Mouse (Mus musculus): ENCODE results near the gene Nsf. TPM values are rescaled to one million over a fixed set of nuclear protein-coding genes. Genes with fewer than 3 reads are reported as not detected.
"Not testable (repeated sequence)": the region's sequence is repeated elsewhere in the genome, so short reads cannot be mapped to it uniquely, and the experiment has no call there.

Gene Nsf
- total RNA-seq, 2 experiments from 2014 or later, result 889 to 958 TPM

DNA sequence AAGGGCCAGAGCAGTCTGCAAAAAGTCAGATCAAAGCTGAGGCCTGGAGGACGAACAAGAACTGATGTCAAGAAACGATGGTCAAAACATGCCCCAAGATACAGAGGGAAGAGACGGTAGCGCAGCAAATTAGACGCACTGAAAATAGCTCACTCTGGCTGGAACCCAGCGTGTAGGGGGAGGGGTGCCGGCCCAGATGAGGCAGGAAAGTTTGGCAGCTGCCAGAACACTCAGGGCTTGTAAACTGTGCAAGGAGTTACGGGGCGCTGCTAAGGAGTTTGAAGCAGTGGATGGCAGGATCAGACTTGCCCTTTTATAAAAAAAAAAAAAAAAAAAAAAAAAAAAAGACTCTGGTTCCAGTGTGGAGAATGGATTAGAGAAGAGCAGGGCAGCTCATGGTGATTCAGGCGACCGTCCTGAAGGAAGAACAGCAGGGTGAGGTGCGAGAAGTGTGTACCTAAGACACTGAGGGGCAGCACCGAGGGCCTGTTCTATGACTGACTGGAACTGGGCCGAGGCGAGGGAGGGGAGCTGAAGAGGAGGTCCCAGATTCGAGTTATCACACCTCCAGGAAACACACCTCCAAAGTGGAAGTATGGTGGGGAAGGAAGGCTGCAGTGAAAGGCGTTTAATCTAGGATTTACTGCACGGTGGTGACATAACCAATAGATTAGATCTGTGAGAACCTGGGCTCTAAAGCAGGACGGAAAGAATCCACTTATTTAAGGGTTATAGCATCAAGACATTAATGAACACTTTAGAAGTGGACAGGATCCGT, 52.9 kb downstream of the Nsf start:
- DNase-seq (ENCODE audit: low spot score in 2 of 2), result peak in 1 of 2 experiments; percentile 51
- intact Hi-C loops (cut with DNase I), result no loop called here

DNA sequence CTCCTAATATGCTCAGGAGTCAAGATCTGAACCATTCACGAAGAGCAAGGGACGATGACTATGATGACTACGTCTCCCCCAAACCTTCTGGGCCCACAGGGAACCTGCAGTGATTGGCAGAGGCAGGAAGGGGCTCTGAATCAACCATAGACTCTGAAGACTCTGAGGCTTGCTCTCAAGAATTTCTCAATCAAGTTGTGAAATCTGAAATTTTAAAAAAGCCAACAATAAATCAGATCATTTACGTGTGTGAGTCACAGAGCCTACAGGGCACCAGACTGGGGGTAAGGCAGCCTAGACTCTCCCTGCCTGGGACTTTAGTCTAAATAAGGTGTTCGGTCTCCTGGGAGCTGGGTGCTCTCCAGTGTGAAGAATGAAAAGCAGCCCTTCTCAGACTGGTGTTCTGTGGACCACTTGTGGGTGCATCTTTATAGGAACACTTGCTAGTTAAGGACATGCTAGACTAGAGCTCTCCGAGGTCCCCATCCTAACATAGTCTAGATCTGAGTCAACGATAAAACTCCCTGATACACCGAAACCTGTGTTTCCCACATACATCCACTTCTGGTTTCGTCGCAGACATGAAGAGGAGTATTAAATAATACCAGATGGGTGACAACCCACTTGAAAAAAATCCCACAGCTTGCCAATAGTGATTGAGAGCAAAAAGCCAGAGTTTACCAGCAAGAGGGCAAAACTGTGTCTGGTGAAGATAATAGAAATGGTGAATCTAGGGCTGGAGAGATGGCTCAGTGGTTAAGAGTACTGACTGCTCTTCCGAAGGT, 56.7 kb downstream of the Nsf start:
- intact Hi-C loops (cut with DNase I), result no loop called here
- no peak for DNase-seq (ENCODE audit: low spot score in 2 of 2)

GRCm38 (mm10) chr11:103896056-103896455, 57.8 kb downstream of the Nsf start:
- DNase-seq (ENCODE audit: low spot score in 2 of 2), result no peak
- intact Hi-C loops (cut with DNase I), result no loop called here

DNA sequence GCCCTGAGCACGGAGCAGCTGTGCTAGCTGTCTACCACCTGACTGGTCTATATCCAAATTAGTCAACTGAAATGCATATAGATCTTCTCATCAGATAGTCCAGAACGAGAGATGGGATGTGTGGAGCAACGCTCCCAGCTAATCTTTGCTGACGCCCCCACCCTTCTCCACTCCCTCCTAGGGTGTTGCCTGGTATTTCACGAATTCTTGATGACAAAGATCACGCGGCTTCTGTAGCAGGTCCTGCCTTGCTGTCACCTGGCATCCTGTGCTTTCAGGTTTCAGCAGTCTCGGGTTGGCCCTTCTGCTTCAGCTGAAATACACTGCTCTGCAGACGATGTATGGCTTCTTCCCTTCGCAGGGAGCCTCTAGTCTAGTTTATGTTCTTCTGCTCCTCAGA, 61.0 kb downstream of the Nsf start:
- DNase-seq (ENCODE audit: low spot score in 2 of 2), result no peak
- intact Hi-C loops (cut with DNase I), result no loop called here

- intact Hi-C loops (cut with DNase I), result no loop called here
- no peak for DNase-seq (ENCODE audit: low spot score in 2 of 2)
Observed at GRCm38 (mm10) chr11:103891781-103892180, 62.1 kb downstream of the Nsf start.

DNA sequence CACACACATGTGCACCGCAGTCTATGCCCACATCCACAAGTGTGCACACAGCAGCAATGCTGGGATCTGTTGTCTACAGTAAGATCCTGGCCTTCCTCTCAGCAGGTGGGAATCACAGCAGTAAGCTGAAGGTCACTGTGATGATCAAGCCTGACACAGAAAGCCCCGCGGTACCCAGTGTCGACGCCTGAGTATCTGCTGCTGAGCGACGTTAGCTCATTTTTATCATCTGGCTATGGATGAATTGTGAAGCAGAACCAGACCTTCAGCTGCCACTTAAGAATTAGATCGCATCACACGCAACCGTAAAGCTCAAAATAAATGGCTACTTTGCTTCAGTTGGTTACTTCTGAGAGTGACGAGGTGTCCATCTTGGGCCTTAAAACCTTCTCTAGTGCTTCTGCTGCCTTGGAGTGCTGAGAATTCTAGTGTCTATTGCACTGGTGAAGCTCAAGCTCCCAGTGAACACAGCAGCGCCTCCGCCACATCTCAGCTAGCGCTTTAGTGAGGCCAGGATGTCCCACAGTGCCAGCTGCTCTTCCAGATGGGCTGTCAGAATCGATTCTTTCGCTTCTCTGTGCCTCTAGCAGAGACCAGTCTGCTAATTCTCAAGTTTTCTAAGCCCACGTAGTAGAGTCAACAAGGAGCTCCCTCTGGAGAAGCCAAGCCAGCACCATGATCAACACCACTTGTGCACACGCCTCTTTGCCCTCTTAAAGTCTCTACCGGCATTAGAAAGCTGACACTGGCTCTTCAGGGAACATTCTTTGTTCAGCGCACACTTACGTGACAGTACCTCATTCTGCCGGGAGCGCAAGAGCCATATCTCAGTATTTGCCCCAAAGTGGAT, 63.3 kb downstream of the Nsf start:
- peak; percentile 60 to 71 for DNase-seq (ENCODE audit: low spot score in 2 of 2)
- intact Hi-C loops (cut with DNase I), result no loop called here

GRCm38 (mm10) chr11:103887724-103888410, 66.0 kb downstream of the Nsf start:
- intact Hi-C loops (cut with DNase I), result no loop called here
- peak in 1 of 2 experiments; percentile 43 for DNase-seq (ENCODE audit: low spot score in 2 of 2)

DNA sequence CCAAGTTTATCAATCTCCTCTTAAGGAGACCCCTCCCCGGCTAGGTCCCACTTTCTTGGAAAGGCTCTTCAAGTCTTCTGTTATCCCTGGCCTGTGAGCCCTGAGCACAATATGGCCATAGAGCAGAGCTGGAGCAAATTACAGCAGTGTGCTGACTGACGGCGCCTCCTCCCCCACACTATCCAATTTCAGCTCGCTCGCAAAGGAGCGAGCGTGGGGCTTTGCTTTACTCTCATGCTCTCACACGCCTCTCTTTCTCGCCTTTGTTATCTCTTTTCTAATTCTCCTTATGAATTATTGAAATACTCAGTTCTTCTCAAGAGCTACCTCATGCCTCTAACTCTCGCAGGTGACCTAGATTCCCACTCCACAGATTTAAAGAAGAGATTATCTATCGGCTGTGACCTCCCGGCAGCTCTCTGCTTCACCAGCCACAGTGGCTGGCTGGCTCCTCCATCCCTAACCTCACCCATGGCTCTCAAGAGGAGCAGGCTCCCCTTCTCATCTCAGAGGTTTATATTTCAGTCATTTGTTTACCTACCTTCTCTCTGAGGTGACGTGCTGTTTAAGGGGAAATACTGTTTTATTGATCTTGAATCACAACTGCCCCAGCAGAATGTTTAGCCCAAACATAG, 69.0 kb downstream of the Nsf start:
- DNase-seq (ENCODE audit: low spot score in 2 of 2), result peak in 1 of 2 experiments; percentile 68
- intact Hi-C loops (cut with DNase I), result no loop called here

- intact Hi-C loops (cut with DNase I), result no loop called here
- DNase-seq (ENCODE audit: low spot score in 2 of 2), result no peak
Observed at GRCm38 (mm10) chr11:103883793-103884192, 70.1 kb downstream of the Nsf start.

DNA sequence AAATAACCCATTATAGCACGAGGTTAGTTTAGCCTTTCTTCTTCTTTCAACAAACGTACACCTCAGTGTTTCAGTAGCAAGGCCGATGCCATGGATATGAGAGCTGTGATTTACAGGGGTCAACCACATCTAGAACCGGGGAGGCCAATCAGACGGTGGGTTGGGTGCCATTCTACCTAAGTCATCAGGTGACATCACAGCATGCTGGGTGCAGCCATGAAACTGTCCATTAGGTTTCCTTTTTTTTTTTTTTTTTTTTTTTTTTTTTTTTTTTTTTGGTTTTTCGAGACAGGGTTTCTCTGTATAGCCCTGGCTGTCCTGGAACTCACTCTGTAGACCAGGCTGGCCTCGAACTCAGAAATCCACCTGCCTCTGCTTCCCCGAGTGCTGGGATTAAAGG, 74.4 kb downstream of the Nsf start:
- DNase-seq (ENCODE audit: low spot score in 2 of 2); intact Hi-C loops (cut with DNase I): not testable (repeated sequence)

DNA sequence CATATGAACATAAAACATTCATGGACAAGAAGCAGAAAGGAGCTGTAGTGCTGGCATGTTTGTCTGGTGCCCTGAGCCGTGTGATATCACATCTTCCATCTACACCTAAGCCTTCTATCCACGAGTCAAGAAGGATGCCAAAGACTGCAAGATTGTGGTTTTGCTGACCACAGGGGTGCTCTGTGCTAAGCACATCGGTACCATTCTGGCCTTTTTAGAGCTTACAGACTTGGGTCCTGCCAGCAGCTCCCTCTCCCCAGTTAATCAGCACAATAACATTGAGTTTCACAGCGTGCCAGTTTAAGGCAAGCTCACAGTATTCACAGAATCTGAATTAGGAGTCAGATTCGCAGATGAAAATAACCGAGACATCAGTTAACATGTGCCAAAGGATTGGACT, 75.4 kb downstream of the Nsf start:
- intact Hi-C loops (cut with DNase I), result no loop called here
- DNase-seq (ENCODE audit: low spot score in 2 of 2), result no peak

- DNase-seq (ENCODE audit: low spot score in 2 of 2), result no peak
- intact Hi-C loops (cut with DNase I), result no loop called here
Observed at GRCm38 (mm10) chr11:103870352-103870751, 83.5 kb downstream of the Nsf start.

DNA sequence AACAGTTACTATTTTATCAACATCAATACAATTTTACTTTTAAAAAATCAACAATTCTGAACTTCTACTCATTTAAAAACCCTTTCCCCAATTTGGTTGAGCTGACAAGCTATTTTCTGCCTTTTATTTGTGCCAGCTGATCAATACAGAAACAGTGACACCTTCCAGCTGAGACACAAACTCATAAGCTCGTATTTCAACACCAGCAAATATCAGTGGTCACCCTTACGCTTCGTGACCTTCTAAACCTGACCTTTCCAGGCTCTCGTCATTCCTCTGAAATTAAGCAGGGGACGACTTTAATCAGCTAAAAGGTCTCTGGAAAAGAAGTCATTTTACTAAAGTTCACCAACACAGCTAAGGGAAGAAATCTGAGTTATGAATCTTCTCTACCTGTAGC, 86.2 kb downstream of the Nsf start:
- intact Hi-C loops (cut with DNase I), result no loop called here
- DNase-seq (ENCODE audit: low spot score in 2 of 2), result no peak

- no peak for DNase-seq (ENCODE audit: low spot score in 2 of 2)
- intact Hi-C loops (cut with DNase I), result no loop called here
Observed at GRCm38 (mm10) chr11:103865346-103865745, 88.5 kb downstream of the Nsf start.

DNA sequence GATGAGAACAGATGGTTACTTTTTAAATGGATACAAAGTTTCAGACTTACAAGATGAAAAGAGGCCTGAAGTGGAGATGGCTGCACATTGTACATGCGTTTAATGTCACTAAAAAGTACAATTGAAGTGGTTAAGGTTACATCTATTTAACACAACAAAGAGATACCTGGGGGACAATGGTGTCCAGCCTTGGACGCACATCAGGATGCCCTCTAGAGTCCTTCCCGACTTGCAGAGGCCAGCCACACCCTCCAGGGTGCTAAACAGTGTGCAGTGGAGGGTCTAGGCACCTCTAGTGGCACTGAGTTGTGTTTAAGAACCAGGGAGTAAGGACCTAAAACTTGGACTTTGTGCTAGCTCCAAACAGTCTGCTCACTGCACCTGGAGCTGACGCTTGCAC, 89.4 kb downstream of the Nsf start:
- no peak for DNase-seq (ENCODE audit: low spot score in 2 of 2)
- intact Hi-C loops (cut with DNase I), result no loop called here

- intact Hi-C loops (cut with DNase I), result no loop called here
- no peak for DNase-seq (ENCODE audit: low spot score in 2 of 2)
Observed at GRCm38 (mm10) chr11:103862951-103863350, 90.9 kb downstream of the Nsf start.

DNA sequence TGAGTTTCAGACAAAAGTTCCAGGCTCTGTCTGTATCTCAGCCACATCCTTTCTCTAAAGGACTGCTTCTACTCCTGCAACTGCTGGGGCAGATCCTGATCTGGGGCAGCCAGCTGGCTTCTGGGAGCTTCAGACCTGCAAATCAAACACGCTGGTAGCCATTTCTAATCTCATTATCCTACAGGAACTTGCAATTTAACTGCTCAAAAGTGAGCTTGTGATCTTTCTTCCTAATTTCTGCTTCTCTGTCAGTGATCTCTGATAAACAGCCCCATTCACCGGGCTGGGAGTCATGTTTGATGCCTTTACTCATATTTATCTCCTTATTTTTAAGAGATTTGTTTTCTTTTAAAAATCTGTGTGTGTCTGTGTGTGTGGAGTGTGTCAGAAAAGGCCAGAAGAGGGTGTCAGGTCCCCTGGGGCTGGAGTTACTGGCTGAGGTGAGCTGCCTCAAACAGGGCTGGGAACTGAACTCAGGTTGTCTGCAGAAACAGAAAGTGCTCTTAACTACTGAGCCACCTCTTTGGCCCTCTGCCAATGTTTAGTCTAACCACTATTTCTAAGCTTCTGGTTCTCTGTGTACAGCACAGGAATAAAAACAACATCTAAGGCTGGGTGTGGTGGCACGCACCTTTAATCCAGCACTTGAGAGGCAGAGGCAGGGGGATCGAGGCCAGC, 93.8 kb downstream of the Nsf start:
- intact Hi-C loops (cut with DNase I), result no loop called here
- DNase-seq (ENCODE audit: low spot score in 2 of 2), result no peak

DNA sequence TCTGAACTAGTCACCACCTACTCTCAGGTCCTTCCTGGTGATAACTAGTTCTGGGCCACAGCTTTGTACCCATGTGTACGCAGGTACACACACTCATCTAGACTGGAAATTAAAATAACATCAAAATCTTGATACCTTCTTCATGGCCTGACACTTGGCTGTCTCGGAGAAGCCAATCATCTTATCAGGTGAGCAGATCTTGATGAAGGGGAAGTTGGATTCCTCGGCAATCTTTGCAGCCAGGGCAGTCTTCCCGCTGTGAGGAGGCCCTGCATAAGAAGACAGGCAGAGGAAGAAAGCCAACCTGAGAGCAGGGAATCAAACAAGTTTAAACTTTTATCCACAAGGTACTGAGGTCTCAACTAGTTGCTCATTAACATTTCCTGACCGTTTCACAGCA, 95.1 kb downstream of the Nsf start:
- intact Hi-C loops (cut with DNase I), result no loop called here
- DNase-seq (ENCODE audit: low spot score in 2 of 2), result no peak

- DNase-seq (ENCODE audit: low spot score in 2 of 2), result no peak
- intact Hi-C loops (cut with DNase I), result no loop called here
Observed at GRCm38 (mm10) chr11:103856641-103857040, 97.2 kb downstream of the Nsf start.

All from left cerebral cortex, postnatal 25 days (tissue).